Mouse (Mus musculus): ENCODE data around the gene Ano5.

The Ano5 gene

DNA sequence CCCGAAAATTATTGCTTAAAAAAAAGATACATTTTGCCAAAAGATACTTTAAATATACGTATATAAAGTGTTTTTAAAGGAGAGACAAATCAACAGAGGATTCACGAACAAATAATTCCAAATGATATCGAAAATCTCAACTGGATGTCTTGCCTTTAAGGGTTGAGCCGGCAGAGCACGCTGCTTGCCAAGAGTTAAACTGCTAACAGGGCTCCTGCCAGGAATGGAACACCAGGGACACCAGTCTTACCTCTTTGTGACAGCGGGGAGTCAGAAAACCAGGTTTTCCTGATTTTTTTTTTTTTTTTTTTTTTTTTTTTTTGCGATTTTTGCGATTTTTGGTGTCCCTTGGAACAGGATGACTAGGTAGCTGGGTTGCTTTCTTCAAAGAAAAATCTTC is 117.5 kb downstream of the Ano5 start:
- in situ Hi-C loops (cut with MboI; ENCODE audit: low sequenced_read_pairs), result no loop called here

- in situ Hi-C loops (cut with MboI; ENCODE audit: low sequenced_read_pairs), result no loop called here
These were observed 118.4 kb downstream of the Ano5 start for GRCm38 (mm10) chr7:51629206-51629605.

DNA sequence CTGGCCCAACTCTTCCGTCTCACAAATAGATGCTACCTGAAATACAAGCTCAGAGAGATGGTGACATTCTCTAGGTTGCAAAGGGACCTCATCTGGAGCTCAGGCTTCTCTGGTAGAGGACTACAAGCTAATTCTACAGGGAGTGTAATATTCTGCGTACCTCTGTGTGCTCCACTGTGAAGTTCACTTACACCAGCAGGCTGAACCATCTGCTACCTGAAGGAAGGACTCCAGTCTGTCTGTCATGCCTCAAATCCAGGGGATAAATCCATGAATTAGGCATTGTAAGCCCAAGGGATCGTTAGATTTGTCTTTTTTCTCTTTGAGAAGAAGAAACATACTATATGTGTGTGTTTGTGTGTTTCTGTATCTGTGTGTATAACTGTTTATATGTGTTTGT is 120.3 kb downstream of the Ano5 start:
- in situ Hi-C loops (cut with MboI; ENCODE audit: low sequenced_read_pairs), result no loop called here

GRCm38 (mm10) chr7:51632543-51633229 is 121.9 kb downstream of the Ano5 start:
- in situ Hi-C loops (cut with MboI; ENCODE audit: low sequenced_read_pairs), result no loop called here

DNA sequence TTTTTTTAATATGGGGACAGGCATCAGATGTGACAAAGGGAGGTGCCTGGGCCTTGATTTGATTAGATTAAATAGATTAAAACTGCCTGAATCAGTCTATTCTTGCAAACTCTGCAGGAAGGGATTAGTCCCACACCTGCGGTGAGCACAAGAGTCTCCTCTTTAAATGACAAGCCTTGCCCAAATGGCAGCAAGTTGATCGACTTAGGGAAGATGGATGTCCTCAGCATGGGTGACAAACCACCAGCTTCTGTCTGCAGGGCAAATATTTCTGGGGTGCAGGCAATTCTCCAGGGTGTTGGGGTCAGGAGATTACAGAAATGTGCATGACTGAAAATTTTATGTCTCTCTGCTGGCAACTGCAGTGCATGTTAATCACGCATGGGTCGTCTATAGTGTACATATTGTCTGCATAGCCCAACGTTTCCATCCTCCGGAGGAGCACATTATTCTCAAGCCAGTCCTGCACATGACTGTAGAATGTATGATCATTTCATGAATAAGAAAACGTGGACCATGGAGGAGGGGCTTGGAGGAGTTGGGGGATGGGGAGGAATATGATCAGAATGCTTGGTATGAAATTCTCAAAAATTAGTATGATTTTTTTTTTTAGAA is 122.5 kb downstream of the Ano5 start:
- in situ Hi-C loops (cut with MboI; ENCODE audit: low sequenced_read_pairs), result no loop called here
